Mouse (Mus musculus) spleen, adult 2 months (tissue): ENCODE measurements around the gene Necab2.

Experiments
- CTCF ChIP-seq: fragments of 200-500 bp; IDR thresholded peaks from 2 replicates; pipeline ENCODE4 v1.5.1; 2011; ENCODE audit warnings: mild to moderate bottlenecking, inconsistent platforms; ENCODE audit not compliant: insufficient read depth, insufficient read length, insufficient replicate concordance; ENCODE audit errors: extremely low read depth
- POLR2A ChIP-seq: fragments of 200-500 bp; IDR thresholded peaks from 2 replicates; pipeline ENCODE4 v1.6.1; 2011; ENCODE audit warnings: low read depth, low read length, inconsistent platforms

GRCm38 (mm10) chr8:119421603-119422122 lies 24.9 kb upstream of the Necab2 start:
- no peak for TF ChIP-seq CTCF
- TF ChIP-seq POLR2A: no peak
